Mouse (Mus musculus) midbrain, embryonic 15.5 days (tissue): ENCODE results near the gene Ttc7b. TPM values are rescaled to one million over a fixed set of nuclear protein-coding genes. Genes with fewer than 3 reads are reported as not detected.

ENCODE experiments used
- ATAC-seq: fragments of 200-750 bp; cut with Nextera tagmentation; replicated peaks from 2 replicates; pipeline ENCODE4 v1.8.0; 2017; ENCODE audit warnings: moderate TSS enrichment
- H3K27ac ChIP-seq: fragments of 300-500 bp; sonication (generic); 2 replicates; pipeline ENCODE4 v1.5.1; 2015; ENCODE audit warnings: mild to moderate bottlenecking, inconsistent platforms
- H3K27me3 ChIP-seq: fragments of 300-500 bp; sonication (generic); replicated peaks from 2 replicates; pipeline ENCODE4 v1.6.1; 2015; ENCODE audit warnings: inconsistent platforms
- H3K36me3 ChIP-seq: fragments of 300-500 bp; sonication (generic); replicated peaks from 2 replicates; pipeline ENCODE4 v1.6.1; 2015; ENCODE audit warnings: inconsistent platforms
- H3K4me1 ChIP-seq: fragments of 300-500 bp; sonication (generic); 2 replicates; pipeline ENCODE4 v1.6.1; 2015; ENCODE audit warnings: inconsistent platforms
- H3K4me2 ChIP-seq: fragments of 300-500 bp; sonication (generic); 2 replicates; pipeline ENCODE4 v1.6.1; 2015; ENCODE audit warnings: inconsistent platforms, mild to moderate bottlenecking, moderate library complexity
- H3K4me3 ChIP-seq: fragments of 300-500 bp; sonication (generic); 2 replicates; pipeline ENCODE4 v1.5.1; 2015; ENCODE audit warnings: mild to moderate bottlenecking, inconsistent platforms
- H3K9ac ChIP-seq: fragments of 300-500 bp; sonication (generic); 2 replicates; pipeline ENCODE4 v1.6.1; 2015; ENCODE audit warnings: mild to moderate bottlenecking, inconsistent platforms
- H3K9me3 ChIP-seq: fragments of 300-500 bp; sonication (generic); 2 replicates; pipeline ENCODE4 v1.6.1; 2016; ENCODE audit warnings: inconsistent platforms
- WGBS: fragments of 180-500 bp; shearing (Covaris S2); methylation state at CpG from one replicate; pipeline ENCODE4 v1.1.7; 2015; ENCODE audit warnings: mixed read lengths; 5-methylcytosine and 5-hydroxymethylcytosine counted together
- polyA plus RNA-seq: library from polyadenylated mRNA; unstranded; fragments of >200 nt; fragmentation: Nextera tagmentation; extraction: Ambion mirVana; gene quantifications from 2 replicates; pipeline ENCODE4 v1.2.1, GENCODE M21; 2015

Gene Ttc7b
- polyA plus RNA-seq, 1 experiment from 2014 or later = 9.7 TPM

DNA sequence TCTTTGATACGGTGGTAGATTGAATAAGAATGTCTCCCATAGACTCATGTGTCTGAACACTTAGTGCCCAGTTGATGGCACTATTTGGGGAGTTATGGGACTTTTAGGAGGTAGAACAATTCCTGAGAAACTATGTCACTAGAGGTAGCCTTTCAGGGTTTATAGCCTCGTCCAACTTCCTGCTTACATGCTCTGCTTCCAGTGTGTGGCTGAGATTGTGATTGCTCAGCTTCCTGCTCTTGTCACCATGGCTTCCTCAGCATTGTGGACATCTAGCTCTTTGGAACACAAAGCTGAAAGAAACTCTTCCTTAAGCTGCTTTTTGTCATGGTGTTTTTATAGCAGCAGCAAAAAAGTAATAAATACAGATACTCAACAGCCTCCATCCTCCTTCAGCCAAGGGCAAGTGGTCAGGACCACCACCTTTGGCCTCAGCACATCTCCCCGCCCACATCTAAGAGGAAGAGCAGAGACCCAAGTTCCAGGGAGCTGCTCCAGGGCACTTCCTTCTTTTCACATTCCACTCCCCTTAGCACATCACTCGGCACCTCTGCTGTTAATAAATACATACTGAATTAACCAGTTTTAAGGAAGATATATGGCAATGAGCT is 81.4 kb downstream of the Ttc7b start:
- Histone ChIP-seq H3K27ac (no peak overlapping the region), H3K4me1 (no peaks in the 10 kb centered on the region), H3K9me3 (no peaks in the 10 kb centered on the region), H3K4me2 (no peak overlapping the region), H3K36me3 (no peaks in the 10 kb centered on the region), H3K9ac (no peak overlapping the region), H3K4me3 (no peak overlapping the region), H3K27me3 (no peaks in the 10 kb centered on the region)
- WGBS = 87% methylated on average over 4 of the region's 4 CpGs
- no peak for ATAC-seq

DNA sequence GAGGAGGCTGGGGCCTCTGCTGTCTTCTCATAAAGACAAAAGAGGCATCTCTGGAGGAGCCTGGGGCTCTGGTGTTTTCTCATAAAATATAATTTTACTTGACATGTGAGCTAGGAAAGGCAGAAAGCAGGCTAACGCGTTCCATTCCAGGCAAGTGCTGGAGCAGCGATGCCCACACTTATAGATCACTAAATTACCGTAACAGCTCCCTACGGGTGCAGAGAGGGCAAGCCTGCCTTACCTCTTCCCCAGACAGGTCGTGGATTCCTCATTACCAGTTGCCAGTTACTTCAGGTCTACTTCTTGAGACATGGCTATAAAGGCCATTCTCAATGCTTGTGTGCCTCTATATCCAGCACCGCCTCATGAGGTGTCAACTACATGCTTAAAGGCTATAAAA is 82.1 kb downstream of the Ttc7b start:
- ATAC-seq = no peak
- no peaks in the 10 kb centered on the region for H3K36me3 ChIP-seq
- no peaks in the 10 kb centered on the region for H3K9me3 ChIP-seq
- no peak overlapping the region for H3K27ac ChIP-seq
- no peak overlapping the region for H3K9ac ChIP-seq
- H3K27me3 ChIP-seq = no peaks in the 10 kb centered on the region
- no peaks in the 10 kb centered on the region for H3K4me1 ChIP-seq
- H3K4me3 ChIP-seq = no peak overlapping the region
- H3K4me2 ChIP-seq = no peak overlapping the region
- WGBS = 79% methylated on average over 7 of the region's 7 CpGs

DNA sequence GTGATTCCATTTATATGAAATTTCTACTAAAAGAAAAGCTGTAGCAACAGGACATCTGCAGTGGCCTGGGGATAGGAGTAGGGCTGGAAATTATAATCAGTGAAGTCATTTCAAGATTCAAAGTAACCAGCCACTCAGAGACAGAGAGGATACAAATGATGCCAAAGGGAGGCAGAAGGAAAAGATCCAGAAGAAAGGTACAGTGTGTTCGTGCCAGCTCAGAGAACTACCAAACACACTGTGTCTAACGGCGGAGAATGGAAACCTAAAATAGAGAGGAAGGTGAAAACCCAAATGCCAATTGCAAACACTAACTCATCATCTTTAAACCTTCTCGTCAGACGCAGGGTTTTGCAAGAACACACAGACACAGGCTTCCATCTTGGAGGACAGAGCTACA is 82.8 kb downstream of the Ttc7b start:
- WGBS = 94% methylated on average over 5 of the region's 5 CpGs
- Histone ChIP-seq H3K27ac (no peak overlapping the region), H3K9me3 (no peaks in the 10 kb centered on the region), H3K4me1 (no peaks in the 10 kb centered on the region), H3K4me3 (no peak overlapping the region), H3K9ac (no peak overlapping the region), H3K4me2 (no peak overlapping the region), H3K27me3 (no peaks in the 10 kb centered on the region), H3K36me3 (no peaks in the 10 kb centered on the region)
- no peak for ATAC-seq

DNA sequence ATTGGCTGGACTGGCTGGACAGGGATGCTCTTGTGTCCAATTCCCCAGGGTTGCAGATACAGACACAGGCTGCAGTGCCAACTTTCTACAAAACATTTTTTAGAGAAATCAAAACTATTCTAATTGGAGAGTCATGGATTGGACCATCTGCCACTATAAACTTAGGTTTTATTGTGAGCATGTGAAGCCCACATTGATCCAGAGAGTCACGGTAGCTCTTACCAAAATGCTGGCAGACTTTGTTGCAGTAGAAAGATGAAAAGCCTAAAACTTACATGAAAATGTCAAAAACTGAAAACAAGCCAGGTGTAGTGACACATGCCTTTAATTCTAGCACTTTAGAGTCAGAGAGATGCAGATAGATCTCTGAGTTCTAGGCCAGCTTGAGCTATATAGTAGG is 84.9 kb downstream of the Ttc7b start:
- 98% methylated on average over 1 of the region's 1 CpGs for WGBS
- Histone ChIP-seq H3K4me3 (no peak overlapping the region), H3K27ac (no peak overlapping the region), H3K4me1 (no peaks in the 10 kb centered on the region), H3K36me3 (no peaks in the 10 kb centered on the region), H3K4me2 (no peak overlapping the region), H3K9me3 (no peaks in the 10 kb centered on the region), H3K9ac (no peak overlapping the region), H3K27me3 (no peaks in the 10 kb centered on the region)
- ATAC-seq = no peak

DNA sequence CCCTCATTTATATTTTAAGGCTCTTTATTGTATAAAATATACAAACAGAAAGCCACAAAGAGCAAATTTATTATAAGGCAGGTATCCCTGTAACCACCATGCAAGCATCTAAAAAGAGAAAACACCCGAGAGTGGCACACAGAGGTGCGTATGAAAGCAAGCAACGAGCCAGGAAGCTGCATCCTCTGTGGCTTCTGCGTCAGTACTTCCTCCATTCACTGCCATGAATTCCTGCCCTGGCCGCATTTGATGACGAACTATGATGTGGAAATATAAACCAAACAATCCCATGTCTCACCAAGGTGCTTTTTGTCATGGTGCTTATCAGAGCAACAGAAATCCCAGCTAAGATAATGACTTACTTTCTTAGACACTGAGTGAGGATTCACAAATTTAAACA is 88.8 kb downstream of the Ttc7b start:
- Histone ChIP-seq H3K36me3 (no peaks in the 10 kb centered on the region), H3K9ac (no peak overlapping the region), H3K27me3 (no peaks in the 10 kb centered on the region), H3K4me3 (no peak overlapping the region), H3K4me2 (no peak overlapping the region), H3K9me3 (no peaks in the 10 kb centered on the region), H3K27ac (no peak overlapping the region), H3K4me1 (peaks cover 2% of the 10 kb centered on the region; the same call in 1 of the 2 replicates)
- 94% methylated on average over 6 of the region's 6 CpGs for WGBS
- ATAC-seq = no peak

DNA sequence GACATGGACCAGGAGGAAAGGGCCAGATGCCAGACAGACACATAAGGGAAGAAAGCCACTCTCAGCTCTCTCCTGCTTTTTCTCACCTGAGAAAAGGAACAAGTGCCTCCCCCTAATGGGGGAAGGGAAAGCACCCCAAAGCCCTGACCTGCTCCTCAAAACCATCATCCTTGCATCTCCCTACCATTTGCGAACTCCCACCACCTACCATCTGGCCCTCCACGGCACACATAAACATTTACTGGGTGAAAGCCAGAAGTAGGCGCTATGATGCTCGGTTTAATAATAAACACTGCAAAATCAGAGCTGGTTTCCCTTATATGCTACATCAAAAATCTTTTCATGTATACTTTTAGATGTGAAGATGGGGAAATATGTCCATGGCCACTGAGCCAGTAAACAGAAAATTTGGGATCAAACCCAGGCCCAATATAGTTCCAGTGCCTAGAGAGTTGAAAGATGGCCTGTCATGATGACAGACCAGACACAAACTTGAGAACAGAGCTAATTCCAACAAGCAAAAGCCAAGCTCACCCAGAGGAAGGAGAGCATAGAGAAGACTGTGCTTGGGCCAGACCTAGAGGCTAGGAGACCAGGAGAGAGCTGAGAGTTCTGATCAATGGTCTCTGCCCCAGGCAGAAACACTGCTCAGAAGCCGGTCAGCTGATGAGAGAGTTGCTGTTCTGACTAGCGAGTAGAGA is 91.1 kb downstream of the Ttc7b start:
- no peaks in the 10 kb centered on the region for H3K36me3 ChIP-seq
- H3K9ac ChIP-seq = no peak overlapping the region
- H3K4me2 ChIP-seq = no peak overlapping the region
- 94% methylated on average over 6 of the region's 6 CpGs for WGBS
- no peaks in the 10 kb centered on the region for H3K27me3 ChIP-seq
- H3K27ac ChIP-seq = no peak overlapping the region
- peaks cover 5% of the 10 kb centered on the region; the same call in 1 of the 2 replicates for H3K4me1 ChIP-seq
- no peaks in the 10 kb centered on the region for H3K9me3 ChIP-seq
- no peak for ATAC-seq
- no peak overlapping the region for H3K4me3 ChIP-seq

DNA sequence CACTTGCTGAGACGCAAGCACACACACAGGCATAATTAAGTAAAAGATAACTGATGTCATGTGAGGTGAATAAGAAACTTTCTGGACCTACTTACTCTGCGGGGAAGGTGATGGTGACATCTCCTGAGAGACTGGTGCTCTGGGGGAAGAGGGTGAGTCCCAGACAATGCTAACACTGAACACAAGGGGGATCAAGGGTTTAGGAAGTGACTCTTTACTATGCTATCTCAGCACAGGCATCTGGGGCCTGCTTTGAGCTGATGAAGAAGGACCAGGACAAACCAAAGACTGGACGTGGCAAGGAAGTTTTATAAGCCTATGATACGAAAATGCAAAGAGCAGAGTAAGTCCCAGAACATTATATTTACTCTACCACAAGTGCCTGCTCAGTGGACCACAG is 92.4 kb downstream of the Ttc7b start:
- no peaks in the 10 kb centered on the region for H3K27me3 ChIP-seq
- no peak overlapping the region for H3K4me3 ChIP-seq
- WGBS = 92% methylated on average over 4 of the region's 4 CpGs
- H3K4me2 ChIP-seq = no peak overlapping the region
- no peaks in the 10 kb centered on the region for H3K36me3 ChIP-seq
- no peak for ATAC-seq
- H3K27ac ChIP-seq = no peak overlapping the region
- H3K9ac ChIP-seq = no peak overlapping the region
- H3K9me3 ChIP-seq = no peaks in the 10 kb centered on the region
- H3K4me1 ChIP-seq = peaks cover 5% of the 10 kb centered on the region; the same call in 1 of the 2 replicates

DNA sequence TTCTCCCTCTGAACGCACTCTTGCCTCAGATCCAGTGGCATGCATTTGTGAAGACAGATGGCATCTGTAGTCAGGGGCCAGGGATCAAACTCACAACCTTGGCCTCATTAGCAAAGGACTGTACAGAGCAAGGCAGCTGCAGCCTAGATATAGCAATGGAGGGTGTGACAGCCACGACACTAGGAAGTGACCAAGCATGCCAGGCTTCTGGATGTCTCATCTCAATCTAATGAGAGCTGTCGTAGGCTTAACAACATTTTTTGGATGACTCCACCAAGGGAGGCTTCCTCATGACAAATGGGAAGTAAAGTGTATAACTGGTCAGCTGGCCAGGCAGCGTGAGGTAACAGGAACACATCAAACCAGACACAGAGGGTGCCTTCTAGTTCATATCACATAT is 94.4 kb downstream of the Ttc7b start:
- ATAC-seq = no peak
- Histone ChIP-seq H3K4me3 (no peak overlapping the region), H3K9ac (no peak overlapping the region), H3K4me1 (peaks cover 7% of the 10 kb centered on the region; the same call in 1 of the 2 replicates), H3K27ac (no peak overlapping the region), H3K4me2 (no peak overlapping the region), H3K36me3 (no peaks in the 10 kb centered on the region), H3K27me3 (no peaks in the 10 kb centered on the region), H3K9me3 (no peaks in the 10 kb centered on the region)
- whole genome bisulfite sequencing = 66% methylated on average over 4 of the region's 4 CpGs

DNA sequence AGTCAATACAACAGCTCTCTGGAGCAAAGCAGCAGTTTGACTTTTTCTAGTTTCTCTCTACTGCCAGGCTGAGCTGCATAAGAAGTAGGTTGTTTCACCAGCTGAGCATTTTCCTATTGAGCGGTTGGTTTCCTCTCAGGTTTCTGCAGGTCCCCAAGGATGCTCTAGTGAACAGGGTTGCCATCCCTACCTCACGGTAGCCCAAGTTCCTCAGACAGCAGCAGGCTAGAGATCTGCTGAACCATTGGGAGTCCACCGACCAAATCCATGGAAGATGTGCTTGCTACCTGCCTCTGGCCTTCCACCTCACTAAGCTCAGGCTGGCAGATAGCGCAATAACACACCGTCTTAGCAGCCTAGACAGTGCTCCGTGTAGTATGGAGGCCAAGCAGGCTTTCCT is 95.6 kb downstream of the Ttc7b start:
- no peak overlapping the region for H3K4me2 ChIP-seq
- H3K27ac ChIP-seq = no peak overlapping the region
- WGBS = 89% methylated on average over 6 of the region's 6 CpGs
- no peaks in the 10 kb centered on the region for H3K27me3 ChIP-seq
- no peak for ATAC-seq
- H3K9ac ChIP-seq = no peak overlapping the region
- no peak overlapping the region for H3K4me3 ChIP-seq
- H3K4me1 ChIP-seq = peaks cover 18% of the 10 kb centered on the region
- H3K9me3 ChIP-seq = no peaks in the 10 kb centered on the region
- no peaks in the 10 kb centered on the region for H3K36me3 ChIP-seq

DNA sequence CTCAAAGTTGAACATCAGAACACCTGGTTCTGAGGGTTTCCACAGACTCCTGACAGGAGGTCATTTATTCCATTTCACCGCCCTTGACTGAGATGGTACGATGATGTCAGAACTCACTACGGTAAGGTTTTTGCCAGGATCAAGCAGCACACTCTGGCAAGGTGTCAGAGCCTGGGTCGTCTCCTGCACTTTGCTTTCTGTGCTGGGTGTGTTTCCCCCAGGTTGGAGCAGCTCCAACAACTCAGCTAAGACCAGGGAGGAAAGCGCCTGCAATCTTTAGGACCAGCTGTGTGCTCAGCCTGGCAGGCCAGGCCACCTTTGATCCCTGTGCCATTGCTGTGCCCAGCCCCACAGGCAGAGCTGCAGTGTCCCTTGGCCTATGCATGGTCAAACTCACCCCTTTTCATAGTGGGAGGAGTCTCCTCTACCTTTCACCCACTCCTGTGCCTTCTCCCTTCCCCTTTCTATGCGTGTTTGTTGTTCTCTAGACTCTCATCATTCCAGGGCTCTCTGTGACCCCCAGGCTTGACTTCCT is 98.3 kb downstream of the Ttc7b start:
- Histone ChIP-seq H3K4me1 (peaks cover 22% of the 10 kb centered on the region), H3K9me3 (no peaks in the 10 kb centered on the region), H3K27ac (no peak overlapping the region), H3K27me3 (no peaks in the 10 kb centered on the region), H3K9ac (no peak overlapping the region), H3K36me3 (no peaks in the 10 kb centered on the region), H3K4me3 (no peak overlapping the region), H3K4me2 (no peak overlapping the region)
- ATAC-seq = no peak; the same call in 1 of the 2 replicates
- 80% methylated on average over 6 of the region's 6 CpGs for WGBS

DNA sequence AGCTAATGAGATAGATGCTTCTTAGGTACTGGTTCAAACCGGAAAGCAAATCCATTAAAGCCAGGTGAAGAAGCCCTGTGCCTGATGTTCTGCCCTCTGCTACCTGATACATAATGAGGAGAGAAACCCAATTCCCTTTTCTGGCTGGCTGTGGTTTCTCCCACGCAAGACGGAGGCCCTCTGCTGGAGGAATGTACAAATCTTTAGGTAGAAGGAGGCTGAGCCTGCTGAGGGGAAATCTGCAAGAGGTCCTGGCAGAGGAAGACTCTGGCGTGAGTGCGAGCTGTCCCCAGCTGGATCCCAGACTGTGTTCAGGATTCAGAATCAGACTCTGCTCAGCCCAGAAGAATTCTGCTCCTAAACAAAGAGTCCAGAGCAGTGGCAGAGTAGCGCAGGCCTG is 99.1 kb downstream of the Ttc7b start:
- no peaks in the 10 kb centered on the region for H3K27me3 ChIP-seq
- no peak overlapping the region for H3K9ac ChIP-seq
- no peak overlapping the region for H3K4me3 ChIP-seq
- no peaks in the 10 kb centered on the region for H3K9me3 ChIP-seq
- H3K4me2 ChIP-seq = no peak overlapping the region
- ATAC-seq = peak; percentile 33; the same call in 1 of the 2 replicates
- H3K4me1 ChIP-seq = peaks cover 17% of the 10 kb centered on the region
- 54% methylated on average over 6 of the region's 6 CpGs for WGBS
- H3K27ac ChIP-seq = no peak overlapping the region
- no peaks in the 10 kb centered on the region for H3K36me3 ChIP-seq

DNA sequence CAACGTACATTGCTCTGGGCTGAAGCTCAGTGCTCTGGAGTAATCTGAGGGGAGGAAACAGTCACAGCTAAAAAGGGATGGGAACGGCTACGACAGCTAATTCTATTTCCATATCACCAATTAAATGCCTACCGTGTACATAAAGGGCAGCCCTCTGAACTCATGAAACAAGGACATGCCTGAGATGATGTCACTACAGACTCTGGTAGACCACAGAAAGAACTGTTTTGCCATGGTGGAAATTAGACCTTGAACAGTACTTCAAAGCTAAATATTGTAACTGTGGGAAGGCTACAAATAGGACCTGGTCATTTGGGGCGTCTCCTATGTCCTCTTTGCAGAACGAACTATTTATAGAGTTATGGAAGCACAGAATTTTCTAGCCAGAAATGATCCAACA is 99.7 kb downstream of the Ttc7b start:
- no peaks in the 10 kb centered on the region for H3K27me3 ChIP-seq
- H3K4me2 ChIP-seq = no peak overlapping the region
- peaks cover 17% of the 10 kb centered on the region for H3K4me1 ChIP-seq
- no peak overlapping the region for H3K27ac ChIP-seq
- 0 out of 2 replicates have a peak, but pooled peaks have one; percentile 16 for ATAC-seq
- no peak overlapping the region for H3K9ac ChIP-seq
- H3K9me3 ChIP-seq = no peaks in the 10 kb centered on the region
- WGBS = 74% methylated on average over 6 of the region's 6 CpGs
- H3K36me3 ChIP-seq = no peaks in the 10 kb centered on the region
- H3K4me3 ChIP-seq = no peak overlapping the region
